Mouse (Mus musculus) heart, embryonic 15.5 days (tissue): Measurements from ENCODE around the gene Tbx6. TPM values are rescaled to one million over a fixed set of nuclear protein-coding genes. Genes with fewer than 3 reads are reported as not detected.

Experiments
- ATAC-seq: fragments of 200-750 bp; cut with Nextera tagmentation; replicated peaks from 2 replicates; pipeline ENCODE4 v1.8.0; 2017; ENCODE audit warnings: low read depth, moderate TSS enrichment; ENCODE audit not compliant: insufficient number of reproducible peaks, insufficient read depth, low FRiP score
- H3K27ac ChIP-seq: fragments of 300-500 bp; sonication (generic); 2 replicates; pipeline ENCODE4 v1.5.1; 2015; ENCODE audit warnings: mild to moderate bottlenecking, inconsistent platforms
- H3K27me3 ChIP-seq: fragments of 300-500 bp; sonication (generic); 2 replicates; pipeline ENCODE4 v1.6.1; 2015; ENCODE audit warnings: inconsistent platforms
- H3K36me3 ChIP-seq: fragments of 300-500 bp; sonication (generic); 2 replicates; pipeline ENCODE4 v1.6.1; 2015; ENCODE audit warnings: mild to moderate bottlenecking, inconsistent platforms
- H3K4me1 ChIP-seq: fragments of 300-500 bp; sonication (generic); replicated peaks from 2 replicates; pipeline ENCODE4 v1.6.1; 2015; ENCODE audit warnings: inconsistent platforms
- H3K4me2 ChIP-seq: fragments of 300-500 bp; sonication (generic); 2 replicates; pipeline ENCODE4 v1.6.1; 2015; ENCODE audit warnings: inconsistent platforms, mild to moderate bottlenecking, moderate library complexity
- H3K4me3 ChIP-seq: fragments of 300-500 bp; sonication (generic); 2 replicates; pipeline ENCODE4 v1.5.1; 2015; ENCODE audit warnings: mild to moderate bottlenecking, inconsistent platforms
- H3K9ac ChIP-seq: fragments of 300-500 bp; sonication (generic); 2 replicates; pipeline ENCODE4 v1.6.1; 2015; ENCODE audit warnings: mild to moderate bottlenecking, inconsistent platforms
- H3K9me3 ChIP-seq: fragments of 300-500 bp; sonication (generic); replicated peaks from 2 replicates; pipeline ENCODE4 v1.6.1; 2016; ENCODE audit warnings: inconsistent platforms
- WGBS: fragments of 180-500 bp; shearing (Covaris S2); methylation state at CpG from one replicate; pipeline ENCODE4 v1.1.7; 2015; ENCODE audit warnings: mixed read lengths; 5-methylcytosine and 5-hydroxymethylcytosine counted together
- polyA plus RNA-seq: library from polyadenylated mRNA; unstranded; fragments of >200 nt; fragmentation: Nextera tagmentation; extraction: Ambion mirVana; gene quantifications from 2 replicates; pipeline ENCODE4 v1.2.1, GENCODE M21; 2015

The Tbx6 gene
- polyA plus RNA-seq, 1 experiment from 2014 or later = 0.34 TPM

DNA sequence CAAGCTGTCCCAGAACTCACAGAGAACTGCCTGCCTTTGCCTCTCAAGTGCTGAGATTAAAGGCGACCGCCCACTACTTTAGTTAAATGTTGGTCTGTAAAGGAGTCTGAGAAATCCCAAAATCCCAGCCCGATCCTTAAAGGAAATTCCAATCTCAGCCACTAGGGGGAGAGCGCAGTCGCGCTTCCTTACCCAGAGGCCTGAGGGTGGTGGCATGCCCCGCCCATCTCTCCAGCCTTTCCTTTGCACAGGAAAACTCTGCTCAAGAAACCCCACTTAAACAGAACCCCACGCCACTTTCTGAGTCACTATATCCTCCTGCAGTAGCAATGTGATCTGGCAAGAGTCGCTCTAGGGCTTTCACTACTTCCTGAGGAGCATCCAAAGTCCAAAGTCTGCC lies 26.4 kb upstream of the Tbx6 start:
- Histone ChIP-seq H3K4me3 (no peak overlapping the region), H3K4me1 (peaks cover 7% of the 10 kb centered on the region), H3K27me3 (no peaks in the 10 kb centered on the region), H3K9me3 (no peaks in the 10 kb centered on the region), H3K4me2 (peak overlapping the region; percentile 28), H3K9ac (0 out of 2 replicates have a peak overlapping the region, but pooled peaks have one; percentile 4), H3K36me3 (no peaks in the 10 kb centered on the region), H3K27ac (peak overlapping the region; percentile 33; the same call in 1 of the 2 replicates)
- under 1% methylated on average over 9 of the region's 9 CpGs for WGBS
- peak; percentile 51 for ATAC-seq

DNA sequence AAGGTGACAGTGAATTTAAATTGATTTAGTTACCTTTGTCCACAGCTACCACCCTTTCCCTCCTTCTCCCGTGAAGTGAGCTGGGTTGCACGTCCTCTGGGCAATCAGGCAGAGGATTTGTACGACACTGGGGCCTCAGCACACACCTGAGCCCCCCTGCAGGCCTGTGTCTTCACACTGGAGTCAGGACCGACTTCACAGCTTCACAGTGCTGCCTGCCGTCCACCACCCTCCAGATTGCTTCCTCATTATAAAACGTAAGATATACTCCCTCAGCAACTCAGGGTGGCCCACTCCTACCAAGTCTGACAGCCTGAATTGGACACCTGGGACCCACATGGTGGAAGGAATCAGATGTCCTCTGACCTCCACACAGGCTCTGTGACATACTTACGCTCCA lies 22.7 kb upstream of the Tbx6 start:
- ATAC-seq = no peak
- no peak overlapping the region for H3K4me2 ChIP-seq
- no peak overlapping the region for H3K9ac ChIP-seq
- 76% methylated on average over 7 of the region's 7 CpGs for WGBS
- no peak overlapping the region for H3K4me3 ChIP-seq
- peaks cover 6% of the 10 kb centered on the region for H3K36me3 ChIP-seq
- no peaks in the 10 kb centered on the region for H3K27me3 ChIP-seq
- H3K4me1 ChIP-seq = peaks cover 40% of the 10 kb centered on the region
- H3K27ac ChIP-seq = no peak overlapping the region
- H3K9me3 ChIP-seq = no peaks in the 10 kb centered on the region

DNA sequence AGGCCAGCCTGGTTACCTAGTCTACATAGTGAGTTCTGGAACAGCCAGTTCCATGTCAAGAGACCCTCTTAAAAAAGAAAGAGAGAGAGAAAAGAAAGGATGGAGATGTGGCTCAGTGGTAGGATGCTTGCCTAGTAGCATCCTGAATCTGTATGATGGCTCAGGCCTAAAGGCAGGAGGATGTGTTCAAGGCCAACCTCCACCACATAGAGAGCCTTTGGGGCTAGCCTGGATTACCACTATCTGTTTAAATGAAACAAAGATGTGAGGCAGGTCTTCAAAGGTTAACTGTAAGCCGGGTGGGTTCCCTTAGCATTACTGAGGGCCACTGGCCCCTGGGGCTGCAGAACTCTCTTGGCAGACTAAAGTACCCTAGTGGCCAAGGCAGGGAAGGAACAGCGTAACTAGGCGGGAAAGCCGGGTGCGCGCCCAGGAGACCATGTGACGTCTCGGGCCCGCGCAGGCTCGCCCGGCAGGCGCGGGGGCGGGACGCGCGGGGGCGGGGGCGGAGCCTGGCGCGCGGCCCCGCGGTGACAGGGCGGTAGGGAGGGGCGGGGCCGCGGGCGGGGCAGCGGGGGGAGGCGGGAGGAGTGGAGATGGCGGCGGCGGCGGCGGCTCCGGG lies 22.1 kb upstream of the Tbx6 start, which contains the start of gene Mapk3:
Gene Mapk3, plus strand, starts transcription at position 552 of the 622 bp plus-strand sequence.
- Histone ChIP-seq H3K36me3 (peaks cover 12% of the 10 kb centered on the region), H3K4me1 (peaks cover 40% of the 10 kb centered on the region), H3K27me3 (no peaks in the 10 kb centered on the region), H3K4me3 (peak within 1 kb of the TSS; percentile 83), H3K4me2 (peak within 1 kb of the TSS; percentile 90), H3K27ac (peak within 1 kb of the TSS; percentile 94), H3K9me3 (no peaks in the 10 kb centered on the region), H3K9ac (peak within 1 kb of the TSS; percentile 93)
- peak; percentile 74 for ATAC-seq
- WGBS = 2% methylated on average over 27 of the region's 38 CpGs

DNA sequence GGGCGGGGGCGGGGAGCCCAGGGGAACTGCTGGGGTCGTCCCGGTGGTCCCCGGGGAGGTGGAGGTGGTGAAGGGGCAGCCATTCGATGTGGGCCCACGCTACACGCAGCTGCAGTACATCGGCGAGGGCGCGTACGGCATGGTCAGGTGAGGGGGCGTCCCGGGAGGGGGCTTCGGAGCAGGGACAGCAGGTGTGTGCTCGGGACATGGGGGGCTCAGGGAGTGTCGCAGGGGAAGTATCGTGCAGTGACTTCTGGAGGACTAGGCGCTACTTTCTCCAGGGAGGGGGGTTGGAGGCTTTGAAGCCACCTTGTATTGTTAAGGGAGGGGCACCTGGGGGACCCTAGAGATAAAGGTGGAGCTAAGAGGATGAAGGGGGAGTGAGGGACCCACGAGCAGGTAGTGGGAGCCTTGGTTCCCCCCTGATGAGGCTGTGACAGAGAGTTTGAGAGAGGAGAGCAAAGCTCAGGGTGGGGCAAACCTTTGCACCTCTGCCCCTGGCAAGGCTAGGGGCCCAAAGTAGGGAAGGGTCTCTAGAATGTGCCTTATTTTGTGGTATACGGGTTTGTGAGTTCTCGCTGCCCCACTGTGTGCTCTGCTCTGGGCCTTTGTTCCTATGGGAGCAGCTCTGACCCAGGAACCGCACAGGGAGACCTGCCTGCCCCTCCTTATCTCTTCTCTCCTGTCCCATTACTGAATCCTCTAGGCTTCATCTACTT lies 21.5 kb upstream of the Tbx6 start:
- H3K4me3 ChIP-seq = peak overlapping the region; percentile 83
- H3K27me3 ChIP-seq = no peaks in the 10 kb centered on the region
- H3K4me2 ChIP-seq = peak overlapping the region; percentile 90
- H3K4me1 ChIP-seq = peaks cover 40% of the 10 kb centered on the region
- ATAC-seq = peak; percentile 20
- H3K36me3 ChIP-seq = peaks cover 19% of the 10 kb centered on the region
- peak overlapping the region; percentile 93 for H3K9ac ChIP-seq
- WGBS = 2% methylated on average over 21 of the region's 24 CpGs
- H3K9me3 ChIP-seq = no peaks in the 10 kb centered on the region
- peak overlapping the region; percentile 94 for H3K27ac ChIP-seq

DNA sequence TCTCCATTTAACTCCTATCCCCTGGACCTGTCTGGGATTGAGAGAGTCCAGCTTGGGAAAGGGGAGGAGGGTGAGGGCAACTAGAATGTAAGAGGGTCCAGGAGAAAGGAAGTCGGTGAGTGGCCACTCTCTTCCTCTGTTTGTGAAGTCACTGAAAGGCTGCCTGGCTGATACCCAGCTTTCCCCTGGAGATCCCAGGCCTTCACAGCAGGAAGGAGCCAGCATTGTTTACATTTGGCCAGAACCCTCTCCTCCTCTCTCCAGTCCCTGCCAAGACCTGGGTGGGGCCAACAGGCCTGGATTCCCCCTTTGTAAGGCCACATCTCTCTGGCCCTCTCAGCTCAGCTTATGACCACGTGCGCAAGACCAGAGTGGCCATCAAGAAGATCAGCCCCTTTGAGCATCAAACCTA lies 20.9 kb upstream of the Tbx6 start:
- peak overlapping the region; percentile 83 for H3K4me3 ChIP-seq
- no peaks in the 10 kb centered on the region for H3K27me3 ChIP-seq
- 15% methylated on average over 3 of the region's 3 CpGs for WGBS
- peak overlapping the region; percentile 90 for H3K4me2 ChIP-seq
- H3K9ac ChIP-seq = peak overlapping the region; percentile 93
- H3K4me1 ChIP-seq = peaks cover 37% of the 10 kb centered on the region
- H3K9me3 ChIP-seq = no peaks in the 10 kb centered on the region
- peak overlapping the region; percentile 94 for H3K27ac ChIP-seq
- ATAC-seq = peak; percentile 62
- peaks cover 25% of the 10 kb centered on the region for H3K36me3 ChIP-seq

DNA sequence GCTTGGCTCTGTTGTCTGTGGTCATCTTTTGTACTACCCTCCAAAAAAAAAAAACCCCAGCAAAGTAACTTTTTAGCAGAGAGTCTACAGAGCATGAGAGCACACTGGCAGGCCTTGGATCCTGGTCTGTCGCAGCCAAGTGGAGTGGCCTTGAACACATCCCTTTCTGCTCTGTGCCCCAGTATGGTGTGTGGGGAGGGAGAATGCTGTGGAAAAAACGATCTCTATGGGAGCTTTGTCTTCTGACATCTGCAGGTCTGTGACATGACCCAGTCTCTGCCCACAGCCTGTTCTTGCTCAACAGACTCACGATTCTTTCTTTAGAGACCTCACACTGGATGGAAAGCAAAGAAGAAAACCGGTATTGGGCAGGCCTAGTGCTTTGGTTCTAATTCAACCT lies 20.3 kb upstream of the Tbx6 start:
- Histone ChIP-seq H3K4me2 (peak overlapping the region; percentile 90), H3K4me1 (peaks cover 37% of the 10 kb centered on the region), H3K27ac (peak overlapping the region; percentile 94), H3K36me3 (peaks cover 30% of the 10 kb centered on the region), H3K4me3 (peak overlapping the region; percentile 83), H3K27me3 (no peaks in the 10 kb centered on the region), H3K9ac (0 out of 2 replicates have a peak overlapping the region, but pooled peaks have one; percentile 93), H3K9me3 (no peaks in the 10 kb centered on the region)
- ATAC-seq = no peak
- WGBS = 51% methylated on average over 4 of the region's 4 CpGs

DNA sequence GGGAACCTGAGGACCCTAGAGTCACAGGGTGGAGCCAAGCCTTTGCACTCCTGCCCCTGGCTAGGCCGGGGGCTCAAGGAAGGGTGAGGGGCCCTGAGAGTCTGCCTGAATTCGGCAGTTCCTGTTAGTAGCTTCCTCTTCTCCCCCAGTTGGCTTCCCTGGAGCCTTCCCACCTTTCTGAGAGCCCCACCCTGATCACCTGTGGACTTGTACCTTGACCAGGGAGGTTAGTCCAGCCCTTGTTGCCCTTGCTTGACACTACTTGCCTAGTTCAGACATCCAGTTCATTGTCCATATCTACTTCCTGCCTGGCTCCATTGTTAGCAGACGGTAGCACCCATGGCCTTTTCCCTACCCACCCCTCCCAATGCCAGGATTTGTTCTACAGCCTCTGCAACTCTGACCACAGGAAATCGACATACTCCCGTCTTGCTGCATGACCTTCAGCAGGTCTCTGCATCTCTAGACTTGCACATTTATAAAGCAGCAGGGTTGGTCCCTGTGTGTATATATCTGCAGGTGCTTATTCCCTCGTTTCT lies 19.7 kb upstream of the Tbx6 start:
- H3K9me3 ChIP-seq = no peaks in the 10 kb centered on the region
- no peak overlapping the region; the same call in 1 of the 2 replicates for H3K4me3 ChIP-seq
- H3K27me3 ChIP-seq = no peaks in the 10 kb centered on the region
- ATAC-seq = no peak
- peak overlapping the region; percentile 90 for H3K4me2 ChIP-seq
- H3K4me1 ChIP-seq = peaks cover 37% of the 10 kb centered on the region
- H3K9ac ChIP-seq = no peak overlapping the region
- H3K36me3 ChIP-seq = peaks cover 36% of the 10 kb centered on the region
- 56% methylated on average over 6 of the region's 6 CpGs for WGBS
- peak overlapping the region; percentile 94; the same call in 1 of the 2 replicates for H3K27ac ChIP-seq

DNA sequence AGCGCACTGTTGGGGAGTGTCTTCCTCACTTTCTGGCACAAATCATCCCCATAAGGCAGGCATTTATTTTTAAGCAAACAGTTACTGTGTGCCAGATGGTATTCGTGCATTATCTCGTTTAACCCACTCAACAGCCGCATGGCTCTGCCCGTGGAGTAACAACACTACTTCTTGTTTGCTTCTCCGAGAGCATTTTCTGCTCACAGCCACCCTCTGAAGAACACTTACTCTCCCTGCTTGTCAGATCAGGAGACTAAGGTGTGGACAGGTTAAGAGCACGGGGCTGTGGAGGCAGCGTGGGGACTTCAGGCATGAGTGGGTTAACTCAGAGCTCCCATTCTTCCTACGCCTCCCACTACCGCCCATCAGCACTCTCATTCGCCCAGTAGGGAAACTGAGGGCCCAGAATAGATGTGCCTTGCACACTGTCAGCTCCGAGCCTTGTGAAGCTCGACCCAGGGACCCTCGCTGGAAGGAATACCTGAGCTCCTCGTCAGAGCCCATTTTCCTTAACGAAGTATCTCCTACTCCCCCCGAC lies 18.7 kb upstream of the Tbx6 start:
- no peak for ATAC-seq
- peaks cover 43% of the 10 kb centered on the region for H3K36me3 ChIP-seq
- 0 out of 2 replicates have a peak overlapping the region, but pooled peaks have one; percentile 0 for H3K9ac ChIP-seq

DNA sequence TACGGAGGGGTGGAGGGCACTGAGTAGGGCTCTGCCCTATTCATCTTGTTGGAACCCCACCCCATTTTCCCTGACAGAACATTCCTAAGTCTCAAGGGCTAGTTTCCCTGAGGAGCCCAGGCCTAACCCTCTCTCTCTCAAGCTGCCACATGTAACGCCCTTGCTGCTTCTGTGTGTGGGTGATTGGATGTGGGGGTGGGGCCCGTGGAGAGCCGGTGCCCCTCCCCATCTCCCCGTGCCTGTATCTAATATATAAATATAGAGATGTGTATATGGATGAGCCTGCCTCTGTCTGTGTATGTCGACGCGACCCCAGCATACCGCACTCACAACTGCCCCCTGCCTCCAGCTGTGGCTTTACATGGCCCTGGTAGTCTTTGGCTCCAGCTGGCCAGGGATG lies 15.7 kb upstream of the Tbx6 start:
- Histone ChIP-seq H3K4me2 (no peak overlapping the region), H3K4me3 (no peak overlapping the region), H3K9ac (no peak overlapping the region), H3K27ac (no peak overlapping the region), H3K27me3 (no peaks in the 10 kb centered on the region), H3K36me3 (peaks cover 66% of the 10 kb centered on the region), H3K4me1 (peaks cover 26% of the 10 kb centered on the region), H3K9me3 (no peaks in the 10 kb centered on the region)
- WGBS = 81% methylated on average over 9 of the region's 9 CpGs
- no peak for ATAC-seq

More for the DNA sequence above, 18.7 kb upstream of the Tbx6 start:
- Histone ChIP-seq H3K4me2 (no peak overlapping the region; the same call in 1 of the 2 replicates), H3K27ac (no peak overlapping the region), H3K4me1 (peaks cover 37% of the 10 kb centered on the region), H3K9me3 (no peaks in the 10 kb centered on the region), H3K27me3 (no peaks in the 10 kb centered on the region), H3K4me3 (no peak overlapping the region)
- 44% methylated on average over 17 of the region's 17 CpGs for WGBS

DNA sequence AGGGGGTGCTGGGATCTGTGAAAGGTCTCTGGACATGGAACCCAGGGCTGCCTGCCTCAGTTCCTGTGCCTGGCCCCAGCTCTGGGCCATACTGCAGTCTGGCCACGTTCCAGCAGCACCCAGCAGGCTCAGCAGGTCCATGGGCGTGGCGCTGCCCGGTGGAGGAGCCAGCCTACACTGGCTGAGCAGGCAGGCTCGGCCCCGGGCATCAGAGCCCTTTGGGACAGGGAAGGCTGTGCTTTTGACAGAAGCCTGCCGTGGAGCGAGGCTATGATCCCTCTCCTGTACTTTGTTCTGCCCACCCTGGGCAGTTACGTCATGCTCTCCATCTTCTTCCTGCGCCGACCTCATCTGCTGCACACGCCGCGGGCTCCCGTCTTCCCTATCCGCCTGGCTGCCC lies 15.1 kb upstream of the Tbx6 start, which contains the start of gene Gdpd3:
Gene Gdpd3, plus strand, starts transcription at position 134 of the 400 bp plus-strand sequence.
- Histone ChIP-seq H3K36me3 (peaks cover 70% of the 10 kb centered on the region), H3K27ac (no peak within 1 kb of the TSS), H3K4me2 (no peak within 1 kb of the TSS), H3K9ac (no peak within 1 kb of the TSS), H3K4me1 (peaks cover 21% of the 10 kb centered on the region), H3K27me3 (no peaks in the 10 kb centered on the region), H3K4me3 (no peak within 1 kb of the TSS), H3K9me3 (no peaks in the 10 kb centered on the region)
- ATAC-seq = no peak
- 90% methylated on average over 16 of the region's 16 CpGs for WGBS

DNA sequence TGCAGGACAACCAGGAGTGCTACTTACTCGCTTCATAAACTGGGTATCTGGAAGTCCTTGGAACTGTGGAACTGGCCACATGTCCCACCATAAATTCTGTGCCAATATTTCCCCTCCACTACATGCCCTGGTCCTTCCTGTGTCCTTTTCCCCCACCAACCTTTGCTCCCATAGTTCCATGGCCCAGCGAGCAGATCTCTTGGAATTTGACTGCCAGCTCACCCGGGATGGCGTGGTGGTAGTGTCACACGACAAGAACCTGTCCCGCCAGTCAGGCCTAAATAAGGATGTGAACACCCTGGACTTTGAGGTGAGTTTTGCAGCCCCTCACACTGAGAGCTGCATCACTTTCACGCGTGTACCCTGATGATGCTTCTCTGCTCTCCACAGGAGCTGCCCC lies 14.3 kb upstream of the Tbx6 start:
- Histone ChIP-seq H3K9ac (no peak overlapping the region), H3K27ac (no peak overlapping the region), H3K4me1 (peaks cover 13% of the 10 kb centered on the region), H3K4me3 (no peak overlapping the region), H3K36me3 (peaks cover 71% of the 10 kb centered on the region), H3K9me3 (no peaks in the 10 kb centered on the region), H3K27me3 (no peaks in the 10 kb centered on the region), H3K4me2 (no peak overlapping the region)
- WGBS = 89% methylated on average over 8 of the region's 8 CpGs
- ATAC-seq = no peak
